Mouse (Mus musculus) stomach, postnatal 0 days (tissue): ENCODE data around the gene Exoc5.

Experiments used
- CTCF ChIP-seq: IDR thresholded peaks from 2 replicates; pipeline ENCODE4 v1.5.1; 2016; ENCODE audit warnings: antibody characterized with exemption, low read depth, mild to moderate bottlenecking, moderate library complexity
- EP300 ChIP-seq: optimal IDR thresholded peaks from 2 replicates; pipeline ENCODE3; 2016; ENCODE audit warnings: antibody characterized with exemption

DNA sequence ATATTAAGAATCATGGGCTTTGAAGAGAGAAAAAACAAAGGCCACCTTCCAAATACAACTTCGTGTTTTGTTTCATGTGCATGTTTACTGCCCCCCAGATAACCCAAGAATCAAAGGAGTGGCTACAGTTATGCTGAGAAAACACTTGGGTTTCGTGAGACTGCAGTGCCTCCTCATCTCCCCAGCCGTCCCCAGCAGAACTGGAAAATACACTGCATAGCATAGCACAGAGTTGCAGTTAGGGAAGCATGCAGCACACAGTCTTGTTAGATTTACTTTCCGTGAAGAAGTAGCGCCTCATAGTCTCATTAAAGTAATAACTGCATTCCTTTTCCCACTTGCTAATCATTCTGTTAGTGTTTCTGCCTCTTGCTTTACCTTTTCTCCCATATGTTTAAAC, 23.6 kb upstream of the Exoc5 start:
- TF ChIP-seq CTCF = no peak
- TF ChIP-seq EP300 = no peak
